Mouse (Mus musculus): ENCODE data around the gene 2310011J03Rik. TPM values are rescaled to one million over a fixed set of nuclear protein-coding genes. Genes with fewer than 3 reads are reported as not detected.

2310011J03Rik gene
- total and polyA plus RNA-seq, 3 experiments = 34.6 to 46.8 (median 37.5) TPM

DNA sequence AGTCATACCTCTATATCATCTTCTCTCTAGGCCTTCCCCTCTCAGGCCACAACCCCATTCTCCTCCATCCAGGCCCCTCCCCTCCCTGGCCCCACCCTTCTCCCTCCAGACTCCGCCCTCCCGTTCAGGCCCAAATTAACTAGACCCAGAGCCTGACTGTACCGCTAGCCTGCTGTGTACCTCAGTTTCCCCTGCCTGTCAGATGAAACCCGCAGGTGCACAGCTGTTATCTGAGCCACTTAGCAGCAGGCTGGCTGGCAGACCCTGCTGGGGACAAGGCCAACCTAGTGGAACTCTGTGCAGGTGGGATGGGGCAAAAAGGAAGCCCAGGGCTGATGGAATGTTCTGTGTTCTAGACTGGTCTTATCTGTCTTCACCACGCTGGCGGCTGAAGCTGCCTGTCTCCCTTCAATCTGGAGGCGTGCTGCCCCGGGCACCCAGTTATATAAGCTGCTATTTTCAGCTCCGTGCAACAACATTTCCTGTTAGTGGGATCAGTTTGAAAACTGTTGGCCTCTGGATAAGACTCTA lies 23.9 kb upstream of the 2310011J03Rik start:
- peaks cover 3 to 20% of the 10 kb centered on the region in 2 experiments for H3K4me1 ChIP-seq (ENCODE audit: control insufficient read depth in 1 of 2, insufficient read depth in 2 of 2)
- no peak overlapping the region for H3K4me2 ChIP-seq (ENCODE audit: insufficient read depth, low read depth, poor library complexity, severe bottlenecking)
- in situ Hi-C loops (cut with MboI; ENCODE audit: low pct_ligation_motif_present, low pct_unique_long_range_greater_than_20kb, low sequenced_read_pairs) (no loop called here), dilution Hi-C loops (cut with MboI; ENCODE audit: extremely low pct_ligation_motif_present, extremely low pct_unique_long_range_greater_than_20kb, low sequenced_read_pairs) (no loop called here)
- no peak overlapping the region for H3K4me3 ChIP-seq (replicated peaks in 1 of 3; ENCODE audit: low read depth in 2 of 3, low read length in 2 of 3, poor library complexity in 1 of 3)
- no peaks in the 10 kb centered on the region for H3K79me2 ChIP-seq (replicated peaks; ENCODE audit: control insufficient read depth, extremely low read depth, insufficient read depth, poor library complexity, severe bottlenecking)
- H3K36me3 ChIP-seq (replicated peaks in 1 of 2; ENCODE audit: control insufficient read depth in 1 of 2, insufficient read depth in 1 of 2, low read length in 1 of 2) = no peaks in the 10 kb centered on the region
- peaks cover 19% of the 10 kb centered on the region for H3K9me3 ChIP-seq (replicated peaks; ENCODE audit: low read length)
- DNase-seq (ENCODE audit: extremely low read depth) = no peak
- TF ChIP-seq ZNF384 (IDR thresholded peaks at IDR 0.05; ENCODE audit: low read depth, low read length) (no peak), MEF2A (IDR thresholded peaks at IDR 0.05; ENCODE audit: borderline replicate concordance, low read depth, low read length) (no peak), ETS1 (conservative IDR thresholded peaks at IDR 0.05; ENCODE audit: low read depth, low read length) (no peak), ZKSCAN1 (IDR thresholded peaks at IDR 0.05; ENCODE audit: borderline replicate concordance, low read depth, low read length) (no peak), MAFK (IDR thresholded peaks at IDR 0.05; ENCODE audit: insufficient replicate concordance, low read length) (no peak), EP300 (IDR thresholded peaks at IDR 0.05; ENCODE audit: low read length) (no peak), USF1 (IDR thresholded peaks at IDR 0.05; ENCODE audit: low read depth, low read length) (no peak), ELF1 (IDR thresholded peaks at IDR 0.05; ENCODE audit: low read depth, low read length) (no peak), RAD21 (IDR thresholded peaks at IDR 0.05; ENCODE audit: low read depth, low read length) (no peak), ZC3H11A (IDR thresholded peaks at IDR 0.05; ENCODE audit: low read depth, low read length) (no peak), POLR2AphosphoS2 (IDR thresholded peaks at IDR 0.05; ENCODE audit: low read depth, low read length) (no peak), MAX (IDR thresholded peaks at IDR 0.05; ENCODE audit: low read length) (no peak), HCFC1 (IDR thresholded peaks at IDR 0.05; ENCODE audit: low read depth, low read length) (no peak), BHLHE40 (IDR thresholded peaks at IDR 0.05; ENCODE audit: low read depth, low read length) (no peak), JUN (IDR thresholded peaks at IDR 0.05; ENCODE audit: insufficient read depth, low read depth, low read length) (no peak), SIN3A (IDR thresholded peaks at IDR 0.05; ENCODE audit: low read length) (no peak), CHD1 (IDR thresholded peaks at IDR 0.05; ENCODE audit: low read depth, low read length) (no peak), USF2 (conservative IDR thresholded peaks at IDR 0.05; ENCODE audit: low read depth, low read length) (no peak)
- no peak overlapping the region for H3K27ac ChIP-seq (ENCODE audit: insufficient read depth, low read depth)
- peaks cover 42% of the 10 kb centered on the region for H3K27me3 ChIP-seq (replicated peaks)
- no peak overlapping the region for H3K9ac ChIP-seq (ENCODE audit: insufficient read depth, low read depth)

DNA sequence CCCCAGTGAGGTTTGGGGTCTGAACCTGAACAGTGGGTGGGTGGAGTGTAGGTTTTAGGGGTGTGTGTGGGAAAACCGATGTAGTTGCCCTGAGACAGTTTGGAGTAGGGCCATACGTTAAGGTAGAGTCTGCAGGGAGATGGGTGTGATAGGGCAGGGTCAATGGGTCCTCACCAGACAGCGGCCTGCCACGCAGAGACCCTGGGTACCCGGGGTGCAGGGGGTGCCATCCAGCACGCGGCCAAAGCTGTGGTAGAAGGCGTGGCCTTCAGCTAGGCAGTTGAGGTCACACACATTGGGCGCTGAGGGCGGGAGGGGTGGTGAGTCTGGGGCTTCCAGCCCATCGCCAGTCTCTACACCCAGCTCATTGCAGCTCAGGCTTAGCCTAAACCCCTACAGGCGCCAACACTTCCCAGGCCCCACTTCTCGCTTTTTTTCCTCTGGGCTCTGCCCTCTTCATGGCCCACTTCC lies 23.1 kb upstream of the 2310011J03Rik start:
- peaks cover 37% of the 10 kb centered on the region for H3K27me3 ChIP-seq (replicated peaks)
- no peak overlapping the region for H3K27ac ChIP-seq (ENCODE audit: insufficient read depth, low read depth)
- H3K36me3 ChIP-seq (replicated peaks in 1 of 2; ENCODE audit: control insufficient read depth in 1 of 2, insufficient read depth in 1 of 2, low read length in 1 of 2) = no peaks in the 10 kb centered on the region
- TF ChIP-seq JUND (conservative IDR thresholded peaks at IDR 0.05; ENCODE audit: low read depth, low read length) (no peak), RCOR1 (conservative IDR thresholded peaks at IDR 0.05; ENCODE audit: low read depth, low read length) (no peak), TBP (conservative IDR thresholded peaks at IDR 0.05; ENCODE audit: low read depth, low read length) (no peak), ZNF384 (IDR thresholded peaks at IDR 0.05; ENCODE audit: low read depth, low read length) (no peak), CTCF (conservative IDR thresholded peaks at IDR 0.05 in 1 of 2, IDR thresholded peaks at IDR 0.05 in 1 of 2; ENCODE audit: low read depth in 2 of 2, low read length in 2 of 2) (no peak), MAZ (IDR thresholded peaks at IDR 0.05; ENCODE audit: low read depth, low read length) (no peak), ZMIZ1 (IDR thresholded peaks at IDR 0.05; ENCODE audit: low read depth, low read length) (no peak), ETS1 (conservative IDR thresholded peaks at IDR 0.05; ENCODE audit: low read depth, low read length) (no peak), E2F4 (IDR thresholded peaks at IDR 0.05; ENCODE audit: insufficient replicate concordance, low read depth, low read length) (no peak), NRF1 (IDR thresholded peaks at IDR 0.05; ENCODE audit: low read depth, low read length) (no peak), TCF12 (IDR thresholded peaks at IDR 0.05; ENCODE audit: low read depth, low read length) (no peak), USF1 (IDR thresholded peaks at IDR 0.05; ENCODE audit: low read depth, low read length) (no peak), PAX5 (IDR thresholded peaks at IDR 0.05; ENCODE audit: low read length) (no peak), MEF2A (IDR thresholded peaks at IDR 0.05; ENCODE audit: borderline replicate concordance, low read depth, low read length) (no peak), GABPA (IDR thresholded peaks at IDR 0.05; ENCODE audit: insufficient replicate concordance, low read depth, low read length) (no peak)
- H3K79me2 ChIP-seq (replicated peaks; ENCODE audit: control insufficient read depth, extremely low read depth, insufficient read depth, poor library complexity, severe bottlenecking) = no peaks in the 10 kb centered on the region
- H3K9me3 ChIP-seq (replicated peaks; ENCODE audit: low read length) = peaks cover 19% of the 10 kb centered on the region
- in situ Hi-C loops (cut with MboI; ENCODE audit: low pct_ligation_motif_present, low pct_unique_long_range_greater_than_20kb, low sequenced_read_pairs) = no loop called here
- dilution Hi-C loops (cut with MboI; ENCODE audit: extremely low pct_ligation_motif_present, extremely low pct_unique_long_range_greater_than_20kb, low sequenced_read_pairs) = no loop called here
- H3K4me3 ChIP-seq (replicated peaks in 1 of 3; ENCODE audit: low read depth in 2 of 3, low read length in 2 of 3, poor library complexity in 1 of 3) = no peak overlapping the region
- no peak overlapping the region for H3K9ac ChIP-seq (ENCODE audit: insufficient read depth, low read depth)
- DNase-seq (ENCODE audit: extremely low read depth) = no peak
- no peak overlapping the region for H3K4me2 ChIP-seq (ENCODE audit: insufficient read depth, low read depth, poor library complexity, severe bottlenecking)
- peaks cover under 1 to 19% of the 10 kb centered on the region in 2 experiments for H3K4me1 ChIP-seq (ENCODE audit: control insufficient read depth in 1 of 2, insufficient read depth in 2 of 2)

All from CH12.LX (cell line).